Mouse (Mus musculus): ENCODE data around the gene Prkch. TPM values are rescaled to one million over a fixed set of nuclear protein-coding genes. Genes with fewer than 3 reads are reported as not detected.

Prkch gene
- polyA plus RNA-seq (2012; rRNA removed), result 0.93 and 1.2 TPM in 2 replicates

DNA sequence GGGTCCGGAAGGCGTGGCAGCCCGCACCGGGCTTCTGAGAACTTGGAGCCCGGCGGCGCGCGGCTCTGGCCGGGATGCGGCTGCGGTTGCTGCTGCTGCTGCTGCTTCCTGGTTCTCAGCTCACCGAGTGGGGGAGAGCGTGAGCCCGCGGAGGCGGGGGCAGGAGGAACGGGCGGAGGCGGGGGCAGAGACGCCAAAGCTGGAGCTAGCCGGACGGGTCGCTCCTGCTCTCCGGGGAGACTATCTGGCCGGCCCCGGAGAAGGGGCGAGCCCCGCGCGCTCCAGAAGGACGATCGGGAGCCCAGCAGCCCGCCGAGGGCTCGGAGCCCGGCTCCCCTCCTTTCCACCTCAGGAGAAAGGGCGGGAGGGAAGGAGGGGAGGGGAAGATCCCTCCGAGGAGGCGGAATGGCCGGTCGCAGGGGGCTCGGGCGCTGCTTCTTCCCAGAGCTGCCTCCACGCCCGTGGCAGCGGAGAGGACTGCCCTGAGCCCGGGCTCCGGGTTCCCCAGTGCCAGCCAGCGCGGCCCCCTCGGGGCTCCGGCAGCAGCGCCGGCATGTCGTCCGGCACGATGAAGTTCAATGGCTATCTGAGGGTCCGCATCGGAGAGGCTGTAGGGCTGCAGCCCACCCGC is at the start of gene Prkch:
Gene Prkch (plus strand): TSS at position 187 of the 631 bp plus-strand sequence.

GRCm38 (mm10) chr12:73546086-73546711 is 38.4 kb upstream of the Prkch start, which contains the start of gene Tmem30b:
Tmem30b (minus strand) TSS chr12:73546392.

Other genes starting within 250 kb of the Prkch start
- 1.5 and 1.9 TPM in 2 replicates for gene Tmem30b, start 38.4 kb upstream of the Prkch start, polyA plus RNA-seq (2012; rRNA removed)